Mouse (Mus musculus): ENCODE results near the gene Btg1-ps2. TPM values are rescaled to one million over a fixed set of nuclear protein-coding genes. Genes with fewer than 3 reads are reported as not detected.
"Not testable (repeated sequence)": the region's sequence is repeated elsewhere in the genome, so short reads cannot be mapped to it uniquely, and the experiment has no call there.

Gene Btg1-ps2
- polyA plus RNA-seq (2014; fragmentation: Nextera tagmentation; extraction: Ambion mirVana): not detected in 2 replicates

DNA sequence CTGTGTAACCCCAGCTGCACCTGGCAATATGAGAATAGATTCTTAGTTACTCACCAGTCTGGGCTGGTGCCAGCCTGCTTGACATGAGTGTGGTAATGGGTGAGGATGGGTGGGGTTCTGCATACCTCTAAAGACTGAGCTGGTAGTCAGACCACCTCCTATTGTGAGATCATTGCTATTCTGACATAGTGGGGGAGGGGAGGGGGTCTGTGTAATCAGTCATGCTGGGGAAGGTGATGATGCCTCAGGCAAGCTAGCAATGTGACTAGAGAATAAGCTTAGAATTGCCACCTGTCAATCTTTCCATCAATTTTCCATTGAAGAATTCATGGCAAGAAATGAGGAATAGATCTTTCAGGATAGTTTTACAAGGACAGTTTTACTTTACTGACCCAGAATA is at the start of gene Btg1-ps2:
Gene Btg1-ps2 (minus strand): TSS at position 101 of the 400 bp plus-strand sequence.
- H3K36me3 ChIP-seq (ENCODE audit: control insufficient read depth, insufficient read depth, low read length); H3K9me3 ChIP-seq (replicated peaks; ENCODE audit: control insufficient read depth, low read length); H3K4me1 ChIP-seq (ENCODE audit: control insufficient read depth, insufficient read depth, low read length); H3K27me3 ChIP-seq (ENCODE audit: control insufficient read depth, insufficient read depth, low read length); H3K4me3 ChIP-seq (ENCODE audit: low read depth, low read length); H3K4me2 ChIP-seq; ATAC-seq (replicated peaks; ENCODE audit: insufficient number of reproducible peaks, low FRiP score, low TSS enrichment); H3K9ac ChIP-seq (ENCODE audit: low read depth, low read length); H3K27ac ChIP-seq (ENCODE audit: low read depth, low read length): not testable (repeated sequence)

DNA sequence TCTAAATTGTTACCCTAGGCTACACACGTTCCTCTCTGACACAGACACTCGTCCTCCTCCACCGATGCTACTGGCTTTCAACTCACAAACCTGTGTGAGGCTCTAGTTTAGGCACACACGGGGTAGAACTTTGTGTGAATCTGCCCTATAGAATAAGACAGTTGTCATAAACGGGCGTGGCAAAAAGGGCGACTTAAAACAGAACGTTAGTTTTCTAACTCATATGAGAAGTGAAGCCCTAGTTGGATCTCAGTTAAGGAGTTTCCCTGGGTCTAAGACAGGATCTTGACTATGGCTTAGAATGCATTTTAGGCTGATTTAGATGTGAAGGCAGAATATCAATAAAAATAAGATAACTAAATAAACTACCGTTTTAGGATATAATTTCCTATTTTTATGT is 42.1 kb upstream of the Btg1-ps2 start, which contains the start of gene Rhox11:
Gene Rhox11 (minus strand): TSS at position 101 of the 400 bp plus-strand sequence.
- Histone ChIP-seq H3K4me3 (ENCODE audit: low read depth, low read length) (no peak within 1 kb of the TSS), H3K4me2 (no peak within 1 kb of the TSS), H3K4me1 (ENCODE audit: control insufficient read depth, insufficient read depth, low read length) (no peaks in the 10 kb centered on the region), H3K36me3 (ENCODE audit: control insufficient read depth, insufficient read depth, low read length) (no peaks in the 10 kb centered on the region), H3K9ac (ENCODE audit: low read depth, low read length) (no peak within 1 kb of the TSS), H3K27ac (ENCODE audit: low read depth, low read length) (no peak within 1 kb of the TSS), H3K27me3 (ENCODE audit: control insufficient read depth, insufficient read depth, low read length) (no peaks in the 10 kb centered on the region), H3K9me3 (replicated peaks; ENCODE audit: control insufficient read depth, low read length) (no peaks in the 10 kb centered on the region)
- no peak for ATAC-seq (replicated peaks; ENCODE audit: insufficient number of reproducible peaks, low FRiP score, low TSS enrichment)
- WGBS (ENCODE audit: insufficient replicate concordance): 77% methylated on average over 9 of the region's 9 CpGs

DNA sequence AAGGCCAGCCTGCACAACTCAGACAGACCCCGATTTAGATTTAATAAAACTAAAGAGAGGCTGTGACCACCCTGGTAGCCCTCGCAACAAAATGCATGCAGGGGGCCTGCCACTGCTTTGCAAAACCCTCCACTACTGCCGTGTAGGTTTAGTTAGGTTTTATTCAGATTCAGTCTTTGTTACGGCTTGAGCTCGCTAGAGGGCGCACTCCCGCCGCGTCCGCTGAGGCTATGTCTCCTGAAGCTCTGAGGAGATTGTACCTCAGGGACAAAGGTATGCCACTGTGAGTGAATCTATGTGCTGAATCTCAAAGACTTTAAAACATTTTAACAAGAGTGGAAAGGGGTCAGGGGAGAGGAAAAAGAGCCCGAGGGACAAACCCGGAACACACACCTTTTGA is 41.3 kb upstream of the Btg1-ps2 start:
- H3K4me2 ChIP-seq: no peak overlapping the region
- H3K4me1 ChIP-seq (ENCODE audit: control insufficient read depth, insufficient read depth, low read length): no peaks in the 10 kb centered on the region
- no peak overlapping the region for H3K4me3 ChIP-seq (ENCODE audit: low read depth, low read length)
- ATAC-seq (replicated peaks; ENCODE audit: insufficient number of reproducible peaks, low FRiP score, low TSS enrichment): no peak
- no peaks in the 10 kb centered on the region for H3K27me3 ChIP-seq (ENCODE audit: control insufficient read depth, insufficient read depth, low read length)
- H3K27ac ChIP-seq (ENCODE audit: low read depth, low read length): no peak overlapping the region
- H3K9me3 ChIP-seq (replicated peaks; ENCODE audit: control insufficient read depth, low read length): no peaks in the 10 kb centered on the region
- WGBS (ENCODE audit: insufficient replicate concordance): 14% methylated on average over 12 of the region's 12 CpGs
- H3K36me3 ChIP-seq (ENCODE audit: control insufficient read depth, insufficient read depth, low read length): no peaks in the 10 kb centered on the region
- no peak overlapping the region for H3K9ac ChIP-seq (ENCODE audit: low read depth, low read length)

DNA sequence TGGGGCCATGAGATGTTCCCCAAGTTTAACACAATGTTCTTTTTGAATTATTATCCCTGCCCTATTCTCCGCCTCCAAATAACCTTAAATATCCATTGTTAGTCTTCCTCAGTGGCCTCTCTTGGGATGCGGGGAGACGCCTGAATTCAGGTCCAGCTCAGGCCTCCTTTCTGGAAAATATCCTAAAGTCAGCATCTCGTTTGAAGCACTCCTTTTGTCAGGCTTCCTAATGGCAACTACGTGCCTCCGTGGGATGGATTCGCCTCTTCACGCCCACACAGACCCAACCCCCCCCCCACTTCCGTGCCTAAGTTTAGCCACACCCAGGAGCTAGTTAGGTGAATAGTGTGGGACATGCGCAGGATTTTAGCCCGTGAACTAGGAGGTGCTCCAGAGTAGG is 23.3 kb upstream of the Btg1-ps2 start, which contains the start of gene Rhox10:
Gene Rhox10 (plus strand): TSS at position 301 of the 400 bp plus-strand sequence.
- 81% methylated on average over 11 of the region's 11 CpGs for WGBS (ENCODE audit: insufficient replicate concordance)
- H3K4me3 ChIP-seq (ENCODE audit: low read depth, low read length): no peak within 1 kb of the TSS
- H3K27ac ChIP-seq (ENCODE audit: low read depth, low read length): no peak within 1 kb of the TSS
- no peak within 1 kb of the TSS for H3K9ac ChIP-seq (ENCODE audit: low read depth, low read length)
- no peak within 1 kb of the TSS for H3K4me2 ChIP-seq
- H3K36me3 ChIP-seq (ENCODE audit: control insufficient read depth, insufficient read depth, low read length): no peaks in the 10 kb centered on the region
- H3K9me3 ChIP-seq (replicated peaks; ENCODE audit: control insufficient read depth, low read length): no peaks in the 10 kb centered on the region
- H3K27me3 ChIP-seq (ENCODE audit: control insufficient read depth, insufficient read depth, low read length): no peaks in the 10 kb centered on the region
- no peak for ATAC-seq (replicated peaks; ENCODE audit: insufficient number of reproducible peaks, low FRiP score, low TSS enrichment)
- no peaks in the 10 kb centered on the region for H3K4me1 ChIP-seq (ENCODE audit: control insufficient read depth, insufficient read depth, low read length)

DNA sequence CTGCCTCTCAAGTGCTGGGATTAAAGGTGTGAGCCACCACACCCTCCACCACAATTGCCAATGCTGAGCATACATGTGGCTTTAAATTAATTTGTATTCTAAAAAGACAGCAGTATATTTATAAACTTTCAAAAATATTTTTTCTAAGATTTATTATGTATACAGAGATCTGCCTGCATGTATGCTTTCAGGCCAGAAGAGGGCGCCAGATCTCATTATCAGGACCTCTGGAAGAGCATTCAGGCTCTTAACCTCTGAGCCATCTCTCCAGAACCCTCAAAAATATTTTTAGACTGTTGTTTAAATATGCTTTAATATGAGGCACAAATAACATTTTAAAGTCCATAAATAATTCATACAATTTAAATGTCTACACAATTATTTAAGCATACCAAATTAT is 18.6 kb upstream of the Btg1-ps2 start:
- Histone ChIP-seq H3K4me1 (ENCODE audit: control insufficient read depth, insufficient read depth, low read length) (no peaks in the 10 kb centered on the region), H3K27ac (ENCODE audit: low read depth, low read length) (no peak overlapping the region), H3K4me2 (no peak overlapping the region), H3K9me3 (replicated peaks; ENCODE audit: control insufficient read depth, low read length) (no peaks in the 10 kb centered on the region), H3K9ac (ENCODE audit: low read depth, low read length) (no peak overlapping the region), H3K4me3 (ENCODE audit: low read depth, low read length) (no peak overlapping the region), H3K27me3 (ENCODE audit: control insufficient read depth, insufficient read depth, low read length) (no peaks in the 10 kb centered on the region), H3K36me3 (ENCODE audit: control insufficient read depth, insufficient read depth, low read length) (no peaks in the 10 kb centered on the region)
- WGBS (ENCODE audit: insufficient replicate concordance): 0% methylated on average over 1 of the region's 1 CpGs
- ATAC-seq (replicated peaks; ENCODE audit: insufficient number of reproducible peaks, low FRiP score, low TSS enrichment): no peak

DNA sequence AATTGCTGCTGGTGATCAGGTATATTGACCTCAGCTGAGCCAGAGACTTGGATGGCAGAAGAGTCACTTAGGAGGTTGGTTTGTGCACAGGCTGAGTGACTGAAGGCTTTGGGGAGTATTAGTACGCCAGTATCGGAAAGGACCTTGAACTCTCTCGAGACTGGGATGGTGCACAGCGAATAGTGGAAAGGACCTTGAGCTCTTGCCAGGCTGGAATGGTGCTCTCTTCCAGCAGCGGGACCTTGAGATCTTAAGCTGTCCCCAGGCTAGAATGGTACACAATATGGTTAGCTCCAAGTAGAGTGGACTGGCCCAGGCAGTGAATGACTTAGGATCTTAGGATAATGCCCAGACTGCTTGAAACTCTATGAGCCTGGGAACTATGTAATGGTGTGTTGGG is 3.2 kb downstream of the Btg1-ps2 start:
- Histone ChIP-seq H3K9ac (ENCODE audit: low read depth, low read length) (no peak overlapping the region), H3K4me3 (ENCODE audit: low read depth, low read length) (no peak overlapping the region), H3K36me3 (ENCODE audit: control insufficient read depth, insufficient read depth, low read length) (no peaks in the 10 kb centered on the region), H3K4me1 (ENCODE audit: control insufficient read depth, insufficient read depth, low read length) (no peaks in the 10 kb centered on the region), H3K27me3 (ENCODE audit: control insufficient read depth, insufficient read depth, low read length) (no peaks in the 10 kb centered on the region), H3K27ac (ENCODE audit: low read depth, low read length) (no peak overlapping the region), H3K9me3 (replicated peaks; ENCODE audit: control insufficient read depth, low read length) (no peaks in the 10 kb centered on the region), H3K4me2 (no peak overlapping the region)
- ATAC-seq (replicated peaks; ENCODE audit: insufficient number of reproducible peaks, low FRiP score, low TSS enrichment): no peak
- WGBS (ENCODE audit: insufficient replicate concordance): 85% methylated on average over 5 of the region's 5 CpGs

DNA sequence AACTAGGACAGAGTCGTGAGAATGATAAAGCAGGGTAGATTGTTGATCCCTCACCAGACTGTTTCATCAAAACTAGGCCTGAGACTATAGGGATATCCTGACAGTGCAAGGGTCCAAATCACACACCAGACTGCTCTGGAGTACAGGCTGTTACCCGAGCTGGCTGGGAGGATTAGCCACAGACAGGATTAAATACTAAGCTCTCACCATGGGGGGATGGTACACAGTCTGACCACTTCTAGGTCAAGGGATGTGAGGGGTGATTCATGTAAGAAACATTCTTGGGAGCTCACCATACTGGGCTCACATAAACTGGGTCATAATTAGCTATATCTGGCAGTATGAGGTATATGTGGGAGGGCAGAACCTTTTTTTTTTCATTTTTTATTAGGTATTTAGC is 9.1 kb downstream of the Btg1-ps2 start:
- H3K9ac ChIP-seq (ENCODE audit: low read depth, low read length): no peak overlapping the region

DNA sequence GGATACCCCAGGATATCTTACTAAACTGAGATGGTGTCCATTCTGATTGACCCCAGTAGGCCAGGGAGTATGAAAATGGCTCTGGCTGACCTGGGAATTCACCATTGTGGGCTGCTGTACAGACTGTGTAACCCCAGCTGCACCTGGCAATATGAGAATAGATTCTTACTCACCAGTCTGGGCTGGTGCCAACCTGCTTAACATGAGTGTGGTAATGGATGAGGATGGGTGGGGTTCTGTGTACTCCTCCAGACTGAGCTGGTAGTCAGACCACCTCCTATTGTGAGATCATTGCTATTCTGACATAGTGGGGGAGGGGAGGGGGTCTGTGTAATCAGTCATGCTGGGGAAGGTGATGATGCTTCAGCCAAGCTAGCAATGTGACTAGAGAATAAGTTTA is 24.3 kb downstream of the Btg1-ps2 start, which contains the start of gene Btg1-ps1:
Gene Btg1-ps1 (minus strand): TSS at position 219 of the 400 bp plus-strand sequence.
- not testable (repeated sequence) for H3K9me3 ChIP-seq (replicated peaks; ENCODE audit: control insufficient read depth, low read length); ATAC-seq (replicated peaks; ENCODE audit: insufficient number of reproducible peaks, low FRiP score, low TSS enrichment); H3K9ac ChIP-seq (ENCODE audit: low read depth, low read length); H3K27ac ChIP-seq (ENCODE audit: low read depth, low read length); H3K4me3 ChIP-seq (ENCODE audit: low read depth, low read length); H3K36me3 ChIP-seq (ENCODE audit: control insufficient read depth, insufficient read depth, low read length); H3K4me1 ChIP-seq (ENCODE audit: control insufficient read depth, insufficient read depth, low read length); H3K4me2 ChIP-seq; H3K27me3 ChIP-seq (ENCODE audit: control insufficient read depth, insufficient read depth, low read length)

More for the DNA sequence above, 9.1 kb downstream of the Btg1-ps2 start:
- no peaks in the 10 kb centered on the region for H3K27me3 ChIP-seq (ENCODE audit: control insufficient read depth, insufficient read depth, low read length)
- H3K27ac ChIP-seq (ENCODE audit: low read depth, low read length): no peak overlapping the region
- H3K9me3 ChIP-seq (replicated peaks; ENCODE audit: control insufficient read depth, low read length): no peaks in the 10 kb centered on the region
- no peak for ATAC-seq (replicated peaks; ENCODE audit: insufficient number of reproducible peaks, low FRiP score, low TSS enrichment)
- H3K4me3 ChIP-seq (ENCODE audit: low read depth, low read length): no peak overlapping the region
- no peak overlapping the region for H3K4me2 ChIP-seq
- no peaks in the 10 kb centered on the region for H3K4me1 ChIP-seq (ENCODE audit: control insufficient read depth, insufficient read depth, low read length)
- 52% methylated on average over 2 of the region's 2 CpGs for WGBS (ENCODE audit: insufficient replicate concordance)
- H3K36me3 ChIP-seq (ENCODE audit: control insufficient read depth, insufficient read depth, low read length): no peaks in the 10 kb centered on the region

DNA sequence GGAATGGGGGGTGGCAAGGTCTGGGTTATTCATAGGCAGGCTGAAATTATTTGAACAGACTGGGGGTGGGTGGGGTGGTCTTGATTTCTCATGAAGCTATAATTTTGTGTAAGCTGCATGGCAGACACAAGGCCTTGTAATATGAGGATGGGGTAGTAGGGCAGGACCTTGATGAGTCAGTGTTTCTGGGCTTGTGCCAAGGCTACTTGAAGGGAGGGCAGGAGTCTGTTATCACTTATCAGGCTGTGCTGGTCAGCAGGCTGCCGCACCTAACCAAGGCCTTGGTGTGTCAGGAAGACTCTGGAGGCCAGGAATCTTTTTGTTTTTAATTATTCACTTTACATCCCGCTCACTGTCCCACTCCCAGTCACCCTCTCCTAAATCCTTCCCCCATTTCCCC is 34.2 kb downstream of the Btg1-ps2 start:
- Histone ChIP-seq H3K4me1 (ENCODE audit: control insufficient read depth, insufficient read depth, low read length) (no peaks in the 10 kb centered on the region), H3K36me3 (ENCODE audit: control insufficient read depth, insufficient read depth, low read length) (no peaks in the 10 kb centered on the region), H3K9me3 (replicated peaks; ENCODE audit: control insufficient read depth, low read length) (no peaks in the 10 kb centered on the region), H3K27me3 (ENCODE audit: control insufficient read depth, insufficient read depth, low read length) (no peaks in the 10 kb centered on the region), H3K4me3 (ENCODE audit: low read depth, low read length) (no peak overlapping the region), H3K9ac (ENCODE audit: low read depth, low read length) (no peak overlapping the region), H3K4me2 (no peak overlapping the region), H3K27ac (ENCODE audit: low read depth, low read length) (no peak overlapping the region)
- ATAC-seq (replicated peaks; ENCODE audit: insufficient number of reproducible peaks, low FRiP score, low TSS enrichment): no peak
- WGBS (ENCODE audit: insufficient replicate concordance): 47% methylated on average over 2 of the region's 2 CpGs
